Mouse (Mus musculus) inflammation-experienced regulatory T-cells, adult 6 months (primary cell): ENCODE results near the gene Necab3. TPM values are rescaled to one million over a fixed set of nuclear protein-coding genes. Genes with fewer than 3 reads are reported as not detected.

ENCODE experiments used
- ATAC-seq: one replicate; pipeline ENCODE4 v1.8.0; 2017
- polyA plus RNA-seq, 3 experiments: library from polyadenylated mRNA; unstranded; fragments of 100-300 nt; shearing (Covaris generic); gene quantifications; one replicate each; pipeline ENCODE4 v1.2.1; 2017

The Necab3 gene
- polyA plus RNA-seq, result 1 to 10 TPM in 2 of 3 experiments, not detected in 1; 1.1 TPM

DNA sequence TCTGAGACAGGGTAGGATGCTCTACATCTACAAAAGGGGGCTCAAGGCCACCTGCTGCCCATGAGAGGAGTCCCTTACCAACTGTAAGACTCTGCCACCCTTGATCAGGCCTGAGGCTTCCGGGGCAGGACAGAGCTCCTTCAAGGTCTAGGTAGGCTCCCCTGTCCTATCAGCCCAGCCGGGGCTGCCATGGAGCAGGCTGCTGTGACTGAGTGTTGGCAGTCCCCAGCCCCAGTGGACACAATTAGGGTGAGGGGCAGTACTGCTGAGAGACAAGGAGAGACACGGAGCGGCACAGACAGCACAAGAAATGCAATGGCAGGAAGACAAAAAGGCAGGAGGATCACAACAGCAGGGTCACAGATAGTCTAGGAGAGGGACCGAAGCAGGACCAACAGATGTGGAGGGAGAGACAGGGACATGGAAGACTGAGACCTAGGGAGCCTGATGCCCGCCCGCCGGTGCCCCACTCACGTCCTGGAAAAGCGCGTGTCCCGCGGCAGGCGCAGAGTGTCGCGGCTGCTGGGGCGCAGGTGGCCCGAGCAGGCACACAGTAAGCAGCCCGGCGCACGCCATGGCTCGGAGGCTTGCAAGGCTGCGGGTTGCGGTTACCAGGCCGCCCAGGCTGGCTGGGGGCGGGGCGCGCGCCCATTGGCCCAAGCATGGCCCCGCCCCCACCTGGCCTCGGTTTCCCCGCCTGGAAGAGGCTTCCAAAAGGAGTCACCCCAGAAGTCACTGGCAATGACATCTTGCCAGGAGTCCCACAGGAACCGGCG, at the start of gene Necab3:
Gene Necab3, minus strand, starts transcription at position 627 of the 776 bp plus-strand sequence.
- ATAC-seq, result no peak

DNA sequence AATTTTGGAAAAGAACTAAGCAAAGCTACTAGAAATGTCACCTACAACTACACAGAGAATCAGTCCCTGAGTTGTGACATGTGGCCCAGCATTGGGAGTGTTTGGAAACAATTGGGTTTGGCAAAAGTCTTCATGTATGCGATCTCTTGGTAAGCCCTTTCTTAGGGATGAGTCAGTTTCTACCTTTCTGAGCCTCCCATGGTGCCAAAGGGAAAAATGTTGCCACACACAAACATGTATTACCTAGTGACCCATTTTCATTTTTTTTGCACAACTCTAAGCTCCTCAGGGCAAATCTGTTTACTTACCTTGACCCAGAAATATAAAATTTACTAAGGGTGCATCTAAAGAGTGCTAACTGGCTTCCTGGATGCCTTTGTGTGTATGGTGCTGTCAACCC, 48.3 kb upstream of the Necab3 start:
- ATAC-seq, result no peak

DNA sequence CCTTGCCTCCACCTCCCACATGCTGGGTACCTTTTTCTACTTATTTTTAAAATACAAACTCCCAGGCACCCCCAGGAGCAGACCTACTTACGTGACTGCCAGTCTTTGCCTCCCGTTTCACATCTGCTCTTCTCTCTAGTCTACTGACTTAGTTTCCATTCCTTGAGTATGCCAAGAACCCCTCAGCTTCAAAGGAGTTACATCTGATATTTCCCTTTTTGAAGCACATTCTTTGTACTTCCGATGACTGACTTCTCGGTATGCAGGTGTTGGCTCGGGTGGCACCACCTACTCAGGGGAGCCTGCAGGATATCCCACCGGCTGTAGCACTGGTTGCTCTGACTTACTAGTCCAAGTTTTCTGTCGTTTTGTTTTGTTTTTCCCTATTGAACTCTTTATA, 45.5 kb upstream of the Necab3 start:
- ATAC-seq, result peak; percentile 3

DNA sequence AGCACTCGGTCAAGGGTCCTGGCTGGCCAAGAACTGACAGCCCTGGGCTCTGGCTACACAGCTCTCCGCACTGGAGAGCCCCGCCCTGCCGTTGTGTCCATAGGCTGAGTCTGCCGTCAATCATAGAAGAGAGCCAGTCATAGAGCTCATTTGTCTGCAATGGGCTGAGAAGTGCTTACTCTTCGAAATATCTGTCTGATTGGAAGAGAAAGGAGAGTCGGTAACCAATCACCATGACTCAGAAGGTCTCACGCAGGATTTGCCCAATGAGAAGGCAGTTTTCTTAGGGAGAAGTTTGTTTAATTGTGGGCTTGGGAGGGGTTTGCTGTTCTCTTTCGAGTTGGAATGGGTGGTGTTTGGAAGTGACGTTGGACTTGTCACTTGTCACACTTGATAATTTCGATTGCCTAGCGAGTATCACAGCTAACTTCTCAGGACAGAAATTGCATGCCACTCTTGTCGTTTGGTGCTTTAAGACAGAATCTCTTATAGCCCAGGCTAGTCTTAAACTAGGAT, 45.0 kb upstream of the Necab3 start, which contains the start of gene Pxmp4:
Gene Pxmp4, minus strand, starts transcription at position 71 of the 516 bp plus-strand sequence.
- ATAC-seq, result peak; percentile 99

DNA sequence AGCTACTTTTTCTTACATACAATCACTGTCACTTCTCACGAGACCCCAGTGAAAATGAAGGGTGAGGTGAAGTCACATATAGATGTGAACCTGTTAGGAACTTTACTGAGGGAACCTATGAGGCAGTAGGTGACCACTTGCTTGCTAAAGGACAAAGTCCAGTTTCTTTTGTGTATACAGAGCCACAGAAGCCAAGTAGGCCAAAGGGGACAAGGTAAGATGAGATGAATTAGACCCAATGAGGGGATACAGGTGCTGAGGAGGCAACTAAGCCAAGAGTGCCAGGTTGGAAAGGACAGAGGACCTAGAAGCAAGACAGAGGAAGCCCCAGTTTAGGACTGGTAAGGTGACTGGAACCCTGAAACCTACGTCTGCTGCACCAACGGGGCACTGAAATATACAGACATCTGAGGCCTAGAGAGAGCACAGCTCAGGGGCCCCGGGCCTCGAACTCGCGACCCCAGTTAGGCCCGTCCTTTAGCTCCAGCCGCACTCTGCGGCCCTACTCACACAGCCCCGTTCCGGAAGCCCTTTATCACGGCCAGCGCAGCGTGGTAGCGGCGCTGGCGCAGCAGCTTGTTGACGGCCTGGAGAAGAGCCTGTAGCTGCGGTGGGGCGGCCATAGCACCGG, 44.4 kb upstream of the Necab3 start:
- ATAC-seq, result peak; percentile 45

DNA sequence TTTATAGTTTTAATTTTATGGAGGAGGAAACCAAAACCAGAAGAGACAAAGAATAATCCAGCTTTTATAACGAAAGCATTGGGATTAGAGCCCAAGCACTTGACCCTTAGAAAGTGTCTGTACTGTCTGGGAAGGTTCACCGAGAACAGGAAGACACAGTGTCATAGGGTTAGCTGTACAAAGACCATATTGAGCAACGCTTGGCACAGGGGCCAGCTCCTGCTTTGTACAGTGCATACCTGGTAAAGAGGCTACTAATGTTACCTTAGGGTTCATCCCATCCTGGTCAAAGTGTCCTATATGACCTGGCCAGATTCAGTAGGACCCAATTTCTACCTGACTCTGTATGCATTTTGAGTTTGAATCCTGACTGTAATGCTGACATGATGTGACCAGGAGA, 42.6 kb upstream of the Necab3 start:
- no peak for ATAC-seq

DNA sequence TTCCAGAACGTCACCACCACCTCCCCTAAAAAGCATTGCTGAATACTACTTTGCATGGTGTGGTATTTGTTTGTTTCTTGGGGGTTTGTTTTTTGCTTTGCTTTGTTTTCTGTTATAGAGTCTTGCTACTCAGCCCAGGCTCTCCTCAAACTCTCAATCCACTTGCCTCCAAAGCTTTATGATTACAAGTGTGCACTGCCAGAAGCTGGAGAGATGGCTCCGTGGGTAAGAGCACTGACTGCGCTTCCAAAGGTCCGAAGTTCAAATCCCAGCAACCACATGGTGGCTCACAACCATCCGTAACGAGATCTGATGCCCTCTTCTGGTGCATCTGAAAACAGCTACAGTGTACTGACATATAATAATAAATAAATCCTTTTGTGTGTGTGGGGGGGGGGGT, 41.9 kb upstream of the Necab3 start:
- ATAC-seq, result no peak

DNA sequence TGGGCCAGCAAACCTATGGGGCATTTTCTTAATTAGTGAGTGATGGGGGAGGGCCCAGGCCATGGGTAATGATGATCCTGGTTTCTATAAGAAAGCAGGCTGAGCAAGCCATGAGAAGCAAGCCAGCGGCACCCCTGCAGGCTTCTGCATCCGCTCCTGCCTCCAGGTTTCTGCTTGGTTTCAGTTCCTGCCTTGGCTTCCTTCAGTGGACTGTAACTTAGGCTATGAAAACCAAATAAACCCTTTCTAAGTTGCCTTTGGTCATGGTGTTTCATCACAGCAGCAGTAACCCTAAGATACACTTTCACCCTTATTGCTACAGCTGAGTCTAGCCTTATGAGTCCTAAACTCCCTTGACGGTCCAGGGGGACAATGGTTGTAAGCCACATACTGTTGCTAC, 38.7 kb upstream of the Necab3 start:
- no peak for ATAC-seq

DNA sequence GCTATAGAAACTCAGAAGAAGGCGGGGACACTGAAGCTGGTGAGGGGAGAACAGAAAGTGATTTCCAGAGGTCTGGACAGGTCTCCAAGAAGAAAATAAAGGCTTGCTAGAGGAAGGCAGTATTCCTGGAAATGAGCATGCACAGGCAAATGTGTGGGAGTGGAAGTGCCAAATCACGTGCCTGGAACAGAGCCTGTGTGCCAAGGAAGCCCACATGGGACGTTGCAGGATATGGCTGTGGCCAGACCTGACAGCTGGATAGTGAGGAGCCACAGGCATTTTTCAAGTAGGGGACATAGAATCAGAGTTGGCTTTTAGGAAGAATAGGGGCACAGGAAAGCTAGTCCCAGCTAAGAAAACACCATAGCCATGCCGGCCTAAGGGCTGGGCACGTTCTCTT, 37.1 kb upstream of the Necab3 start:
- ATAC-seq, result no peak

DNA sequence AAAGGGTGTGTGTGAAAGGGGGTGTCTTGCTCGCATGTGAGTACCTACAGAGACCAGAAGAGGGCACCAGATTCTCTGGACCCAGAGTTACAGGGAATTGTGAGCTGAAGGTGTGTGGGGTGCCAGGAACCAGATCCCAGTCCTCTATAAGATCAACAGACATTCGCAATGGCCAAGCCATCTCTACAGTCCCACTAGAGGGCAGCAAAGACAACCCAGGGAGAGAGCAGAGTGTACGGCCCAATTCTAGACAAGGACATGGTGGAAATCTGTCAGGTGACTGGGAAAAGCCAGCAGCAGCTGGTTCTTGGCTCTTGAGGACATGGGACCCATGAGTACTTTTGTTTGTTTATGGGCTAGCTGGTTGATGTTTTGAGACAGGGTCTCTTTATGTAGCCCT, 34.3 kb upstream of the Necab3 start:
- peak; percentile 38 for ATAC-seq

DNA sequence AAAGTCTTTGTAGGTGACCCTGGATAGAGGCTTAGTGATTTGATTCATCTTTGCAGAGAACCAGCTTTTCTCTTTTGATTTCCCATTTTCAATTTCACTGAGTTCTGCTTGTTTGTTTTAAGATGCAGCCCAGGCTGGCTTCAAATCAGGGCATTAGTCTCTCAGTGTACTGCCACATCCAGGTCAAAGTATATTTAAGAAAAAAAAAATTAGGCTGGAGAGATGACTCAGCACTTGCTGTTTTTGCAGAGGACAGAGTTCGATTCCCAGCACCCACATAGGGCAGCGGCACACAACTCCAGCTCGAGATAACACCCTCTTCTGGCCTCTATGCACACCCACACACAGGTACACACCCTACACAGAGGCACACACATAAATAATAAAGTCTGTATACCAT, 32.5 kb upstream of the Necab3 start:
- no peak for ATAC-seq

DNA sequence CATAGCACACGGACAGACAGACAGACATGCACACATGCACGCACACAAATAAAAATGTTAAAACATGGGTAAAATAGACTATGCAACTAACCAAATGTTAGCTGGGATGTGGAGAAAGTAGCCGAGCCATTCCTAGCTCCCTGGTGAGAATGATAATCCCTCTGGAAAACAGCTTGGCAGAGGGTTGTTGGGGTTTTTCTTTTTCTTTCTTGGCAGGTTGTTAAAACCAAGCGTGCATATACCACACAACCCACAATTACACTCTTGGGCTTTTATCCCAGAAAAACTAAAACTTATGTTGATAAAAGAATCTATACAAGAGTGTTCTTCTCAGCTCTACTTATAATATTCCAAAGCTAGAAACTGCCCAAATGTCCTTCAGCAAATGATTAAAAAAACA, 30.4 kb upstream of the Necab3 start:
- no peak for ATAC-seq

DNA sequence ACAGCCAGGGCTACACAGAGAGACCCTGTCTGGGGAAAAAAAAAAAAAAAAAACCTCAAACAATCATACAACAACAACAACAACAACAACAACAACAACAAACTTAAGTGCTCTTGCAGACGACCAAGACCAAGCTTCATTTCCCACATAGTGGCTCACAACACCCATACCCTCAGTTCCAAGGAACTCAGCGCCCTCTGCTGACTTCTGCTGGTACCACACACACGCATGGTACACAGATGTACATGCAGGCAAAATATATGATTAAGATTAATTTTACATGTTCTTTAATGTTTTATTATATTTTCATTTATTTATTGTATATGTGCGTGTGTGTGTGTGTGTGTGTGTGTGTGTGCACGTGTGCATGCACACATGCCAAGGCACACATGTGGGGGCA, 27.7 kb upstream of the Necab3 start:
- ATAC-seq, result no peak

DNA sequence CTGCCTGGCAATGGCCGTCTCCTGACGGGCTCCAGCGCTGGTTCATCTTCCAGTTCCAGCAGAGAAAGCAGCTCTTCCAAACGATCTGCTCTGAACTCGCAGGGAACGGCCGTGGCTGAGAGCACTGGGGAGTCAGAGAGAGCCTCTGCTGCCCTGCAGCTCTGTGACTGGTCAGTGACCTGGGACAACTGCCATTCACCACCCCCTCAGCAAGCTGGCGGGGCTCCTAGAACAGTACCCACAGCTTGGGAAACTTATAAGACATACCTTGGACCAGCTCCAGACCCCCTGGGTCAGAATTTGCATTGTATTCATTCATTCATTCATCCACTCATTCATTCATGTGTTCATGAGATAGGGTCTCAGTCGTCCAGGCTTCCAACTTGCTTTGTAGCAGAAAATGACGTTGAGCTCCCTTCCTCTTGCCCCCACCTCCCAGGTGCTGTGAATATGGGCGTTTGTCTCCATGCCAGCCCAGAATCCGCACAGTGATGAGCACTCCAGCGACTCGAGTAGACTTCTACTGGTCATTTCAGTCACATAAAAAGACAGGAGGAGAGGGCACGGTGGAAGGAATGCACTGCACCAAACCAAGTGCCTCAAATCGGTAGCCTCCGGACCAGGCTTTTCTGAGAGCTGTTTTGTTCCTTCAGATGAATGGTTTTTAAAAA, 26.4 kb upstream of the Necab3 start:
- no peak for ATAC-seq

DNA sequence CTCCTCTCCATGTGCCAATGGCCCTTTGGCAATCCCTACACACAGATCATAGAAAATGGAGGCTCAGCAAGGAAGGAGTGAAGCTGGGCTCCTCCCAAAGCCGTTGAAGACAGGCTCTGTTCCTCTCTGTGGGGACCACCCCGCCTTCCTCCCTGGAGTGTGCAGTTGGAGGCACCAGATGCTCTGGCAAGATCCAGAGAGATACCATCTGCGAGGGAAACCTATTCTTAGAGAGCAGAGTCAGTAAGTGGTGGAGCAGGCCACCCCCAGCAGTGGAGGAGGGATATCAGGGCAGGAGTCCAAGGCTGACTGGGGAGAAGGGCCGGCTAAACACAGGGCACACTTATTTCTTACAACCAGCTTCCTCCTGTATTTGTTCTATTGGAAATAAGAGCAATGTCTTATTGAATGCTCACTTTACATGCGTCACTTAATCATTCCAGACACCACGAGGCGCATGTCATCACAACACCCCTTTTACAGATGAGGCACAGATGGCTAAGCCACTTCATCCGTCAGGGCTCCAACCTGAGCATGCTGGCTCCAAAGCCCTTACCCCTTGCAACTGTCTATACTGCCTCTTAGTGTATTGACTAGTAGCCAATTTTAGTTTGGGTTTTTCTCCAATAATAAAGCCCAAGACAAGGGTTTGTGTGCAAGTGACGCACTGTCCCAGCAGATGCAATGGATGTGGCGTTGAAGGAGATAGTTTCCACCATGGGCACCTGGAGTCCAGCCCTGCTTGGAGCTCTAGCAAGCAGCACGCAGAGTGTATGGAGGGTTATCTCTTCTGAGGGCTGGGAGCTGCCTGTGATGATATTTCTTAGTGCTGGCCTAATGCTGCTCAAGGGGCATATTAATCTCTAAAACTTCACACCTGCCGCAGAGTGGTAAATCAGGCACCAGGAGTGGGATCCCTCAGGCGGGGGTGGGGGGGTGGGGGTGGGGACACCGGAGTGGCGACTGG, 25.5 kb upstream of the Necab3 start:
- ATAC-seq, result no peak

DNA sequence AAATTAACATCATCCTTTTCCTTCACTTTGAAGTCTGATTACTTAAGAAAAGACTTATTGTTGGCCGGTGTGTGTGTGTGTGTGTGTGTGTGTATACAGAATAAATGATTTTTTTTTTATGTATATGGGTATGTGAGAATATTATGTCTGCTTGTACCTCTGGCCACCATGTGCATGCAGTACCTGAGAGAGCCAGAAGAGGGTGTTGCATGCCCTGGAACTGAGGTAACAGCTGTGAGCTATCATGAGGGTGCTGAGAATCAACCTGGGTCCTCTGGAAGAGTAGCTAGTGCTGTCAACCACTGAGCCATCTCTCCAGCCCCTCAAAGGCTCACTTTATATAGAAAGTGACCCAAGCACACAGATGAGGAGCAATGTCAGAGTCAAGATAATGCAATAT, 22.7 kb upstream of the Necab3 start:
- no peak for ATAC-seq

DNA sequence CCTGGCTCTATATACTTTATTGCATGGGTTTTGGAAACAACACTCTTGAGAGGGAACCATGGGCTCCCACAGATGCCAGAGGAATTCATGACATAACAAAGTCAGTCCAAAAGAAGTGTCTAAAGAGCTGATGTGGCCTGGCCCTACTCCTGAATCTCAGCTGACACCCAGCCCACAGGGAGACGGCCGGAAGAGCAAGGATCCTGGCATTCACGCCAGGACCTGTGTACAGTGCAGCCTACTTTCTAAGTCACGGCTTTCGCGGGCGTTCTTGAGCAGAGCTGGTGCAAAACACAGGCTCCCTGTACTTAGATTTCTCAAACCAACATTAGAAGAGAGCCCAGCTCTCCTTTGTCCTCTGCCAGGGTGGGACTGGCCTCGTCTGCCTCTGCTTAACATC, 21.9 kb upstream of the Necab3 start:
- ATAC-seq, result no peak

DNA sequence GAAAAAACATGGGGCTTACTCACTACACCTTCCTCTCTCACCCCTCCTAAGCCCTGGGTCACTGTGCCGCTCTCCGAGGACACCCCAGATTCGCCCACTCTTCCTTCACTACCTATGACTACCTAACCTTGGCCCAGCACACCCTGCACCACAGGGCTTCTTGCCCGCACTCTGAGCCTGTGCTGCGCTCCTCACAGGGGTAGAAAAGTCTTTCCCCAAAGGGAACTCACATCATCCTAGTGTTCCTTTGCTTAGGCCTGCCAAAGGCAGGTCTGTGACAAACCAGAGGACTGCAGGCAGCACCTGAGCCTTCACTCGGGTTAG, 19.0 kb upstream of the Necab3 start:
- ATAC-seq, result no peak

DNA sequence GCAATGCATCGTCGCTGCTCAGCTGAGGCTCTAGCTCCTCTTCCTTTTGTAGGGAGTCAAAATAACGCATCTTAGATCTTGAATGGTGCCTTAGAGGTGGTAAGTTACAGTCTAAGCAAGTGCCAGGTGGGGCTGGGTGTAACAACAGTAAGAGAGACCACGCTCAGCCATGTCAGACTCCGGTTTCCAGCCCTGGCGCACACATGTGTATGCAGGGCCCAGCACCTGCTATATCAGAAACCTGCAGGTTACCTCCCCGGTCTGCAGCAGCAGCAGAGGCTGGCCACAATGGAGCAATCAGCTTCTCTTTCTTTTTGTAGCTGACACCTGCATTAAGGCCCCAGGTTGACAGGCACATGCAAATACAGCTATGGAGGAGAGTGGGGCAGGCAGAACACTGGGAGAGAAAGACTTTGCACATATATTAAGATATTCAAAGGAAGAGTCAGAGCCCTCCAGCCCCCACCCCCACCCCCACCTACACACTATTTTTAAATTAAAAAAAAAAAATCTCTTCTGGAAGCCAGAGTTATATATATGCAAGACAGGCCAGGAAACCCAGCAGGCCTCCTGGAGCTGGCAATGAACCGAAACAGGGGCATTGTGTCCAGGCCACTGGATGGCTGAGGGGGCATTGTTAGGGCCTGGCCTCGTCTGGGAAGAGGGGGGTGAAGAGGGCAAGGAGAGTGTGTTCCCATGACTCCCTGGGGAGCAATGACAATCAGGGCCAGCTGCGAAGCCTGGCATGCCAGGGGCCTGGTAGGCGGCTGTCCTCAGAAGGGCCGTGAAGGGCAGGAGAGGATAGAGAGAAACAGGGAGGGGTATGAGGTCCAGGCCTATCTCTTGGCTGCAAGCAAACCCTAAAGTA, 18.4 kb upstream of the Necab3 start:
- ATAC-seq, result no peak

DNA sequence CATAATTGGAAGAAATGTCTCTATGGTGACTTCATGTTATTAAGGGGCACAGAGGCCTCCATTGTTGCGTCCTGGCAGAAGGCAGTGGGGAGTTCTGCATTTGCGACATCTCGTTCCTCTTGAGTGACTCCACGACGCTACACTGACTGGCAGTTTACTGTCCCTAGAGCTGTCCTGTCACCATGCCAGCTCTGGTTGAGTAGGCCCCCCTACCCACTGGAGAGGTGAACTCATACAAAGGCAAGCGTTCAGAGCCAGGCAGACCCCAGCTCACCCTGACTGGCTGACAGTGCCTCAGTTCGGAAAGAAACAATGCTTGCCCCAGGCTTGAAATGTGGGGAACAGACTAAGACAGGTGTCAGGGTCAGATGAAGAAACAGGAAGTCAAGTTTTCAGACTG, 15.6 kb upstream of the Necab3 start:
- no peak for ATAC-seq

DNA sequence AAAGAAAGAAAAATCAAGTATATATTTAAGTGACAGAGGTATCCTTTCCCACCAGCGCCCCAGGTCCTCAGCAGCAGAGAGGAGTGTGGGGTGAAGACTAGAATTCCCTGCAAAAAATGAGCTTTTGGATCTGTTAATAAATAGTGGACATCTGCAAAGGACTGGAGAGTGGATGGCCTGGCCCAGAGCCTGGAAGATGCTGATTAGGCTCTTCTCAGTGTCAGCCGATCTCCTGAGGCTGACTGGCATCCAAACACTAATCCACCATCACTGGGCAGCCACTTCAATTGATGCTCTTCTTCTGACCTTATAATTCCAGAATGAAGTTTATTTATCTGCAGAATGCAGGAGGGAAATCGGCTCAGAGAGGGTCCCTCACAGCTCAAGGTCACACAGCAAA, 14.3 kb upstream of the Necab3 start:
- no peak for ATAC-seq

DNA sequence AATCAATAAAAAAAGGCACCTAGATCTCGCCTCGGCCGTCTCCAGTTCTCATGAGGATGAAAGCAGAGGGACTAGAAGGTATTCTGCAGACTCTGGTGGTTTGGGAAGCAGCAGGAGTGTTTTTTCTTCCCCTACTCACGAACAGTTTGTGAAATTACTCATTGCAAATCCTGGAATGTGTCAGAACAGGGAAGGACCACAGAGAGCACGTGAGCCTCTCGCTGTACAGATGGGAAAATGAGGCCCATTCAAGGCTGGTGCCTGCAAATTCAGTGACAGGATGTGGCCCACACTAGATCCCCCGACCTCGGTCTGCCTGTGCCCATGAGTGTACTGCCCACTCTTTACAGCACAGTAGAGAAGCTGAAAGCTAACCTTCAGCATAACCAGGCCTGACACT, 13.3 kb upstream of the Necab3 start:
- no peak for ATAC-seq
